Mouse (Mus musculus) urinary bladder, postnatal 25 days (tissue): ENCODE data around the gene Gm49320.
A peak's percentile ranks its signal among the peaks of the same experiment; 100 is the strongest.

Experiments
- DNase-seq: peaks from one replicate; pipeline ENCODE4 v3.0.0; 2022; ENCODE audit warnings: low spot score

Gm49320 gene

GRCm38 (mm10) chr8:4238434-4239192, at the start of gene Gm49320, which contains the start of gene Map2k7:
TSS of gene Gm49320 (plus strand) at chr8:4238865.
TSS of gene Map2k7 (plus strand) at chr8:4238740.
- DNase-seq: peak; percentile 100

- no peak for DNase-seq
Observed at GRCm38 (mm10) chr8:4189031-4189722, 49.5 kb upstream of the Gm49320 start.

GRCm38 (mm10) chr8:4192305-4192704, 46.4 kb upstream of the Gm49320 start:
- DNase-seq: no peak

GRCm38 (mm10) chr8:4192807-4193587, 45.7 kb upstream of the Gm49320 start:
- DNase-seq: peak; percentile 89

GRCm38 (mm10) chr8:4193588-4193894, 45.1 kb upstream of the Gm49320 start:
- no peak for DNase-seq

GRCm38 (mm10) chr8:4201321-4201720, 37.3 kb upstream of the Gm49320 start:
- DNase-seq: no peak

- DNase-seq: no peak
Observed at GRCm38 (mm10) chr8:4205246-4206123, 33.2 kb upstream of the Gm49320 start.

GRCm38 (mm10) chr8:4206182-4207015, 32.3 kb upstream of the Gm49320 start:
- DNase-seq: no peak

- DNase-seq: no peak
Observed at GRCm38 (mm10) chr8:4207016-4207350, 31.7 kb upstream of the Gm49320 start.

- no peak for DNase-seq
Observed at GRCm38 (mm10) chr8:4211097-4211496, 27.6 kb upstream of the Gm49320 start.

GRCm38 (mm10) chr8:4212809-4213209, 25.9 kb upstream of the Gm49320 start:
- DNase-seq: no peak

- DNase-seq: peak; percentile 54
Observed at GRCm38 (mm10) chr8:4213210-4214005, 25.3 kb upstream of the Gm49320 start.

GRCm38 (mm10) chr8:4214006-4214980, 24.4 kb upstream of the Gm49320 start:
- peak; percentile 62 for DNase-seq

GRCm38 (mm10) chr8:4216296-4216695, 22.4 kb upstream of the Gm49320 start:
- no peak for DNase-seq

- no peak for DNase-seq
Observed at GRCm38 (mm10) chr8:4216791-4217621, 21.7 kb upstream of the Gm49320 start, which contains the start of gene Prr36. TSS of gene Prr36 (minus strand) at chr8:4217459.

GRCm38 (mm10) chr8:4219617-4220016, 19.0 kb upstream of the Gm49320 start:
- DNase-seq: no peak

- no peak for DNase-seq
Observed at GRCm38 (mm10) chr8:4222059-4222458, 16.6 kb upstream of the Gm49320 start.

- no peak for DNase-seq
Observed at GRCm38 (mm10) chr8:4226323-4226722, 12.3 kb upstream of the Gm49320 start.
